Mouse (Mus musculus) cerebellum, postnatal 14 days (tissue): ENCODE results near the gene Carnmt1.

Source experiments
- DNase-seq, 2 experiments: peaks; one replicate each; pipeline ENCODE4 v3.0.0; 2021; ENCODE audit warnings: mixed read lengths in 2 of 2

Gene Carnmt1

GRCm38 (mm10) chr19:18654984-18655383 is 15.6 kb upstream of the Carnmt1 start:
- no peak for DNase-seq

- no peak for DNase-seq
Measured at GRCm38 (mm10) chr19:18655999-18656398, 14.6 kb upstream of the Carnmt1 start.

- DNase-seq, result no peak
Measured at GRCm38 (mm10) chr19:18658473-18658872, 12.1 kb upstream of the Carnmt1 start.

GRCm38 (mm10) chr19:18659349-18659748 is 11.2 kb upstream of the Carnmt1 start:
- DNase-seq, result no peak

GRCm38 (mm10) chr19:18660466-18660865 is 10.1 kb upstream of the Carnmt1 start:
- DNase-seq, result no peak

GRCm38 (mm10) chr19:18661683-18662082 is 8.9 kb upstream of the Carnmt1 start:
- no peak for DNase-seq

GRCm38 (mm10) chr19:18663904-18664303 is 6.7 kb upstream of the Carnmt1 start:
- no peak for DNase-seq

- DNase-seq, result no peak
Measured at GRCm38 (mm10) chr19:18666966-18667365, 3.6 kb upstream of the Carnmt1 start.

GRCm38 (mm10) chr19:18669551-18669950 is 1.0 kb upstream of the Carnmt1 start:
- DNase-seq, result no peak

- peak; percentile 64 to 66 for DNase-seq
Measured at GRCm38 (mm10) chr19:18671056-18671741, 635 bp downstream of the Carnmt1 start.

GRCm38 (mm10) chr19:18672498-18672897 is 1.9 kb downstream of the Carnmt1 start:
- DNase-seq, result no peak

GRCm38 (mm10) chr19:18673116-18673515 is 2.6 kb downstream of the Carnmt1 start:
- no peak for DNase-seq

GRCm38 (mm10) chr19:18682142-18682541 is 11.6 kb downstream of the Carnmt1 start:
- no peak for DNase-seq

- peak; percentile 64 to 69 for DNase-seq
Measured at GRCm38 (mm10) chr19:18687556-18687955, 17.0 kb downstream of the Carnmt1 start.

GRCm38 (mm10) chr19:18692176-18692575 is 21.6 kb downstream of the Carnmt1 start:
- no peak for DNase-seq

GRCm38 (mm10) chr19:18692768-18693167 is 22.2 kb downstream of the Carnmt1 start:
- DNase-seq, result no peak

GRCm38 (mm10) chr19:18695116-18695515 is 24.6 kb downstream of the Carnmt1 start:
- DNase-seq, result no peak

- DNase-seq, result no peak
Measured at GRCm38 (mm10) chr19:18695552-18695951, 25.0 kb downstream of the Carnmt1 start.

- peak; percentile 55 to 64 for DNase-seq
Measured at GRCm38 (mm10) chr19:18708101-18708500, 37.5 kb downstream of the Carnmt1 start.

- no peak for DNase-seq
Measured at GRCm38 (mm10) chr19:18710903-18711302, 40.3 kb downstream of the Carnmt1 start.

- no peak for DNase-seq
Measured at GRCm38 (mm10) chr19:18711589-18711988, 41.0 kb downstream of the Carnmt1 start.

GRCm38 (mm10) chr19:18712153-18712865 is 41.7 kb downstream of the Carnmt1 start:
- DNase-seq, result no peak

- DNase-seq, result peak; percentile 99
Measured at GRCm38 (mm10) chr19:18712866-18713300, 42.3 kb downstream of the Carnmt1 start, which contains the start of gene D030056L22Rik. D030056L22Rik (plus strand) TSS chr19:18713193.

GRCm38 (mm10) chr19:18713357-18713756 is 42.8 kb downstream of the Carnmt1 start:
- peak; percentile 52 to 58 for DNase-seq
